Mouse (Mus musculus): ENCODE results near the gene Ndrg3. TPM values are rescaled to one million over a fixed set of nuclear protein-coding genes. Genes with fewer than 3 reads are reported as not detected.

Ndrg3 gene
- polyA plus RNA-seq, 1 experiment from 2014 or later = 44.1 TPM

DNA sequence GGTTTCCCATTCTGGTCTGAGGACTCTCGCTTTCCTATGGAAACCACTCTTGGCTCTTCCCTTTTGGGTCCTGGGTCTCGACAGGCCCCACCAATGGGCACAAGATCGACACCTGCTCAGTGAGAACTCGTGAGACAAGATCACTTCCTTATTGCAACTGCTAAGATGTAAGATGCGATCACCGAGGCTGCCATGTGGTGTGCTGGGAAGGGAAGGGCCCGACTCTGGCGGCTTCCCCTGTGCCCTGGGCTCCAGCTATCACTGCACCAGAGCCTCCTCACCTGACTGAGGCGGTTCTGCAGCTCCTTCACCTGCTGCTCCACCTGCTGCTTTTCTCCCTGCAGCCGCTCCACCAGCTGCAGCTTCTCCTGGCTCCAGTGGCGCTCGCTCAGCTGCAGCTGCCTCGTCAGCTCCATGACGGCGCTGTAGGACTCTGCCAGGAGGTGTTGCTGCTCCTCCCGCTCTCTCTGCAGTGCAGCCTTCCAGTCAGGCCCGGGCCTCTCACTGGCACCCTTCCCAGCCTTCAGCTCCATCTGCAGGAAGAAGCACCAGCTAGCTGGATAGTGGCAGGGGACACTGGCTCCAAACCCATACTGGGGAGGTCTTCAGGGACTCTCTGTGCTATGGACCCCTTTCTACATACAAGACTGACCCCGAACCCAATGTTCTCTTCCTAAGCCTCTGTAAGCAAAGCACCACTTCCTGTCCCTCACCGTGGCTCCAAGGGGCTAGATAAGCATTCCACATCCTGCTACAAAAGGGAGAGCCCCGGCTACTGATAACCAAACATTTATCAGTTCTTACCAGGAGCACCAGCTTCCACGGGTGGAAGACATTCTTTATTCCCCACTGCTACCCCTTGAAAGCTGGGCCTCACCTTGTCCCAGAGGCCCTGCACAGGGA is 35.5 kb upstream of the Ndrg3 start:
- Histone ChIP-seq H3K36me3 (ENCODE audit: control insufficient read depth, insufficient read depth, low read length) (peaks cover 90% of the 10 kb centered on the region), H3K4me1 (ENCODE audit: control insufficient read depth, insufficient read depth, low read length) (no peaks in the 10 kb centered on the region), H3K9me3 (ENCODE audit: control insufficient read depth, low read length) (peaks cover 11% of the 10 kb centered on the region), H3K4me2 (replicated peaks; ENCODE audit: low read depth, low read length) (no peak overlapping the region), H3K9ac (ENCODE audit: low read depth, low read length) (no peak overlapping the region), H3K4me3 (ENCODE audit: low read length) (no peak overlapping the region), H3K27ac (ENCODE audit: low read depth, low read length) (no peak overlapping the region), H3K27me3 (ENCODE audit: control insufficient read depth, insufficient read depth, low read length) (no peaks in the 10 kb centered on the region)
- 89% methylated on average over 21 of the region's 21 CpGs for WGBS
- no peak for ATAC-seq (ENCODE audit: low FRiP score, low TSS enrichment)

DNA sequence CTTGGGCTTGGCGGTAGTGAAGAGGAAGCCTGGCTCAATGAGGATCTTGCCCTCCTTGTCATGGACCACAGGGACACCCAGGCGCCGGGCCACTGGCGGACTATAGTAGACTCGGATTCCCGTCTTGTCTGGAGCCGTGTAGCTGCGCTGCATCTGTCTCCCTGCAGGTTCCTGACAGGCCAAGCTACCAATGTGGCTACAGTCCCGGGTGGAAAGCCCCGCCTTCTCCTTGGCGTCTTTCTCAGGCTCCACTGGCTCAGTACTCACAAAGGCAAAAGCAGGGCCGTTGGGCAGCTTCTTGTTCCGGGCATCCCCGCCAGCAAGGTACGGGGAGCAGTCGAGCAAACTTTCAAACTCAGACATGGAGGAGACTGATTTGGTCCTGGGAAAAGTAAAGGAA is 29.3 kb upstream of the Ndrg3 start:
- H3K36me3 ChIP-seq (ENCODE audit: control insufficient read depth, insufficient read depth, low read length) = peaks cover 96% of the 10 kb centered on the region
- 92% methylated on average over 16 of the region's 16 CpGs for WGBS

DNA sequence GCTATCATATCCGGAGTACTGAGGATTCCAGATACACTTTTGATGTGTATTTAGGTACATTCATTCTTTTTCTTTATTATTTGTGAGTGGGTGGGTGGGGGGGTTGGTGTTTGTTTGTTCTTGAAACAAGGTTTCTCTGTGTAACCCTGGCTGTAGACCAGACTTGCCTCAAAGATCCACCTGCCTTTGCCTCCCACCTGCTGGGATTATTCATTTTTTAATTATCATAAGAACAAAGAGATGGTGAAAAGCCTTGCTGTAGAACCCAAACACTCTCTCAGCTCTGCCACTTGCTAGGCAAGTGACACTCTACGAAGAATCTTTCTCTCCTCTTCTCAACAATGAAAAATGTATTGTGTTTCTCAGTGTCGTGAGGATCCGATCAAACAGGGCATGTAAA is 27.4 kb upstream of the Ndrg3 start:
- Histone ChIP-seq H3K27me3 (ENCODE audit: control insufficient read depth, insufficient read depth, low read length) (no peaks in the 10 kb centered on the region), H3K4me3 (ENCODE audit: low read length) (no peak overlapping the region), H3K27ac (ENCODE audit: low read depth, low read length) (no peak overlapping the region), H3K9ac (ENCODE audit: low read depth, low read length) (no peak overlapping the region), H3K9me3 (ENCODE audit: control insufficient read depth, low read length) (no peaks in the 10 kb centered on the region), H3K36me3 (ENCODE audit: control insufficient read depth, insufficient read depth, low read length) (peaks cover 93% of the 10 kb centered on the region), H3K4me1 (ENCODE audit: control insufficient read depth, insufficient read depth, low read length) (no peaks in the 10 kb centered on the region), H3K4me2 (replicated peaks; ENCODE audit: low read depth, low read length) (no peak overlapping the region)
- ATAC-seq (ENCODE audit: low FRiP score, low TSS enrichment) = no peak
- WGBS = 97% methylated on average over 4 of the region's 4 CpGs

More for the DNA sequence above, 29.3 kb upstream of the Ndrg3 start:
- no peak for ATAC-seq (ENCODE audit: low FRiP score, low TSS enrichment)
- H3K9me3 ChIP-seq (ENCODE audit: control insufficient read depth, low read length) = peaks cover 7% of the 10 kb centered on the region
- no peak overlapping the region for H3K9ac ChIP-seq (ENCODE audit: low read depth, low read length)
- no peaks in the 10 kb centered on the region for H3K27me3 ChIP-seq (ENCODE audit: control insufficient read depth, insufficient read depth, low read length)
- no peaks in the 10 kb centered on the region for H3K4me1 ChIP-seq (ENCODE audit: control insufficient read depth, insufficient read depth, low read length)
- no peak overlapping the region for H3K4me2 ChIP-seq (replicated peaks; ENCODE audit: low read depth, low read length)
- no peak overlapping the region for H3K4me3 ChIP-seq (ENCODE audit: low read length)
- H3K27ac ChIP-seq (ENCODE audit: low read depth, low read length) = no peak overlapping the region

DNA sequence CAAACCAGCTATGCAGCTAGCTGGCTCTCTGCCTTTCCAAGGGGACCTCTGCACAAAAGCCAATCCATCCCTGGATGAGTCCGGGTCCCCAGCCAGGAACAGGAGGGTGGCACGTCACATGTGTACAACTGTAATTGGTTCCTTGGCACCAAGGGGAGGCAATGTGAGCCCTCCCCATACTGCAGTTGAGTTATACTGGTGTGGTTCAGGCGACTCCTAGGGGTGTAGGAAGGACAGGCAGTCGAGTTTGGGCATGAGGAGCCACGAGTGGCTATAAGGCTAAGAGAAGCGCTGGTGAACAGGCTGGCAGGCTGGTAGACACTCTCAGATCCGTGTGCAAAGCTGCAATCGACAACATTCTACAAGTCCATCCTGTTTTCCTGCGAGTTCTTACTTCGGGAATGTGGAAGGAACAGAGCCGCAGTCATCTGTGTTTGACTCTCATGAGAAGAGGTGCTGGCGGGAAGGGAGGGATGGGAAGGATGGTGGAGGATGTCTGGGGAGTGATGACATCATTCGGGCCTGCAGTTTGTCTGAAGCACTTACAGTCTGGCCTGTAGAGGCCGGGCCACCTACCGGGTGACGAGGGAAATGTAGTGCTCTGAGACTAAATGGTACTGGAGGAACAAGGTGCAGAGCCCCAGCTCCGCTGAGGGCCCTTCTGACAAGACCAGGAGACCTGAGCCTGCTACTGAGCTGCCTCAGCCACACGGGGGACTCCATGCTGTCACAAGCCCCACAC is 24.8 kb upstream of the Ndrg3 start:
- WGBS = 84% methylated on average over 18 of the region's 18 CpGs
- Histone ChIP-seq H3K27me3 (ENCODE audit: control insufficient read depth, insufficient read depth, low read length) (no peaks in the 10 kb centered on the region), H3K9me3 (ENCODE audit: control insufficient read depth, low read length) (no peaks in the 10 kb centered on the region), H3K36me3 (ENCODE audit: control insufficient read depth, insufficient read depth, low read length) (peaks cover 68% of the 10 kb centered on the region), H3K4me1 (ENCODE audit: control insufficient read depth, insufficient read depth, low read length) (no peaks in the 10 kb centered on the region), H3K9ac (ENCODE audit: low read depth, low read length) (no peak overlapping the region), H3K4me3 (ENCODE audit: low read length) (no peak overlapping the region), H3K27ac (ENCODE audit: low read depth, low read length) (no peak overlapping the region), H3K4me2 (replicated peaks; ENCODE audit: low read depth, low read length) (no peak overlapping the region)
- ATAC-seq (ENCODE audit: low FRiP score, low TSS enrichment) = no peak; the same call in 1 of the 2 replicates

DNA sequence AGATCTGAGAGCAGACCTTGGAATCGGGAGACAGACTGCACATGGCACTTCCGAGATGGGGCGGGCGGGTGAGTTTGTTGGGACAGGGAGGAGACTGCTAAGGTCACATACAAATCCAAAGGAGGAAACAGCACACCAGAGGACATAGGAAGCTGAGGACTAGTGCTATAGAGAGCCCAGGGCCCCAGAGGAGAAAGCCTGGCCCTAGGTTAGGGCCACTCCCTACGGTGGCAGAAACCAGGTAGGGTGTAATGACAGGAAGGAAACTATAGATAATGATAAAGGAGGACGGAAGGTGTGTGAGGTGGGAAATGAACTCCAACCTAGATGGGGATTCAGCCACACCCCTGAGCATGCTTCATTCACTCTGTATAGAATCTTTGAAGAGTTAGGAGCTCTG is 20.5 kb upstream of the Ndrg3 start:
- WGBS = 84% methylated on average over 6 of the region's 6 CpGs
- Histone ChIP-seq H3K36me3 (ENCODE audit: control insufficient read depth, insufficient read depth, low read length) (peaks cover 27% of the 10 kb centered on the region), H3K9me3 (ENCODE audit: control insufficient read depth, low read length) (no peaks in the 10 kb centered on the region), H3K9ac (ENCODE audit: low read depth, low read length) (no peak overlapping the region), H3K27me3 (ENCODE audit: control insufficient read depth, insufficient read depth, low read length) (no peaks in the 10 kb centered on the region), H3K27ac (ENCODE audit: low read depth, low read length) (no peak overlapping the region), H3K4me2 (replicated peaks; ENCODE audit: low read depth, low read length) (no peak overlapping the region), H3K4me3 (ENCODE audit: low read length) (no peak overlapping the region), H3K4me1 (ENCODE audit: control insufficient read depth, insufficient read depth, low read length) (peaks cover 7% of the 10 kb centered on the region; the same call in 1 of the 2 replicates)
- ATAC-seq (ENCODE audit: low FRiP score, low TSS enrichment) = no peak

DNA sequence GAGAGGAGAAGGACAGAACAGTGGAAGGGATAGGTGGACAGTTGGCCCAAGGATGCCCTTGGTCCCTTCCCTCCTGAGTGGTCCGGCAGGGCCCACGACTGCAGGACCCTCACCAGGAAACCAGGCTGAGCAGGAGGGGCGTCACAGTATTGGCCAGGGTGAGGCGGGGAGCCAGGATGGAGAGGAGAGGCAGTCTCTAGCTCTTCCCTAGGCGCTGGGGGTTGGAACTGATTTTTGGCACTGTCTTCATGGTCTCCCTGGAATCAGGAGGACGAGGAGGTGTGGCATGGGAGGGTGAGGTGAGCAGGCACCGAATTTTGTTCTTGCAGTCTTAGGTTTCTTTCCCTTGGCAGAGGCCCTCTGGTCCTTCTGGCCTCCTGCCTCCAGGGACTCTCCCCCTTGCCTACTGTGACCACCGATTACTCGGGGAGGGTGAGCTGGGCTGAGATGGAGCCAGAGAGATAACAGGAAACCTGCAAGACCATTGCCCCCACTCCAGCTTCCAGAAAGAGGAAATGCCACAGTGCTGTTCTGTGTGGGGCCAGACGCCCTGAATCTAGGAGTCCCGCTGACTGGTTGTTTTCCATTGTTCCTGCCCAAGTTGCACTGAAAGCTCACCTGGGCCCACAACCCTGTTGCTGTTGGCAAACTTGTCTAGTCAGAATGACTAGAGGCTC is 18.9 kb upstream of the Ndrg3 start:
- H3K4me3 ChIP-seq (ENCODE audit: low read length) = no peak overlapping the region
- H3K36me3 ChIP-seq (ENCODE audit: control insufficient read depth, insufficient read depth, low read length) = peaks cover 11% of the 10 kb centered on the region; the same call in 1 of the 2 replicates
- H3K9me3 ChIP-seq (ENCODE audit: control insufficient read depth, low read length) = no peaks in the 10 kb centered on the region
- no peak overlapping the region for H3K9ac ChIP-seq (ENCODE audit: low read depth, low read length)
- no peak for ATAC-seq (ENCODE audit: low FRiP score, low TSS enrichment)
- H3K27ac ChIP-seq (ENCODE audit: low read depth, low read length) = no peak overlapping the region
- H3K4me2 ChIP-seq (replicated peaks; ENCODE audit: low read depth, low read length) = no peak overlapping the region
- WGBS = 49% methylated on average over 11 of the region's 11 CpGs
- H3K27me3 ChIP-seq (ENCODE audit: control insufficient read depth, insufficient read depth, low read length) = no peaks in the 10 kb centered on the region
- H3K4me1 ChIP-seq (ENCODE audit: control insufficient read depth, insufficient read depth, low read length) = peaks cover 10% of the 10 kb centered on the region; the same call in 1 of the 2 replicates

DNA sequence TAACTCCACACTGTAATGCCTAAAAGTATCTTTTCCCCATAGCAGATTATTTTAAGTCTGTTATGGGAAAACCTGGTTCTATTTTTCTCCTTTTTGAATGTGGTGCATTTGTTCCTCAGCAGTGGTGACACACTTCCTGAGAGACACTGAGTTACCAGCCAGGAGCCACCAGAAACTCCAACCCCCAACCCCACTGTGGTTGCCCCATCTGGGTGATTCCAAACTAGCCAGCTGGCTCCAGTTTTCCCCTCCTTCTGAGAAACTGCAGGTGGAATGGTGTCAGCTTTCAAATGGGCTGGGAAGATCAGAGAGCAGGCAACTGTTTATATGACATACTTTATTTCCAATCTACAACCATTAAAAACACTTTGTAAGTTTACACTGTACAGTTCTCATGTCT is 18.3 kb upstream of the Ndrg3 start:
- Histone ChIP-seq H3K9me3 (ENCODE audit: control insufficient read depth, low read length) (no peaks in the 10 kb centered on the region), H3K4me2 (replicated peaks; ENCODE audit: low read depth, low read length) (no peak overlapping the region), H3K36me3 (ENCODE audit: control insufficient read depth, insufficient read depth, low read length) (peaks cover 6% of the 10 kb centered on the region; the same call in 1 of the 2 replicates), H3K27ac (ENCODE audit: low read depth, low read length) (no peak overlapping the region), H3K4me3 (ENCODE audit: low read length) (no peak overlapping the region), H3K9ac (ENCODE audit: low read depth, low read length) (no peak overlapping the region), H3K4me1 (ENCODE audit: control insufficient read depth, insufficient read depth, low read length) (peaks cover 10% of the 10 kb centered on the region; the same call in 1 of the 2 replicates), H3K27me3 (ENCODE audit: control insufficient read depth, insufficient read depth, low read length) (no peaks in the 10 kb centered on the region)
- no peak for ATAC-seq (ENCODE audit: low FRiP score, low TSS enrichment)

DNA sequence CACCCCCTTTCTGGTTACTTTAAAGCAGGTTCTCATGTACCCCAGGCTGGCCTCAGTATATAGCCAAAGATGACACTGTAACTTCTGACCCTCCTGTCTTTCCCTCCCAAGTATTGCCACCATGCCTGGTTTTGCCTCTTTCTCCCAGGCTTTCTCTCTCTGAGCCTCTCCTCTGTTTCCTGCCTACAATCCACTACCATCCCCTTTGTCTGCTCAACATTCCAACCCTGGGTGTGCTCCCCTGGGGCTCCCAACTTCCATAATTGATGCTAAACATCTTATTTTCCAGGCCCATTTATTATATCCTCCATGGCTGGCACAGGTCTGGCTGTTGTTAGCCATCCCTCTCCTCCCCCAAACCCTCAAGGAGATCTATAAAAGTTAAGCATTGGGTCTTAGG is 16.7 kb upstream of the Ndrg3 start:
- Histone ChIP-seq H3K27me3 (ENCODE audit: control insufficient read depth, insufficient read depth, low read length) (no peaks in the 10 kb centered on the region), H3K9me3 (ENCODE audit: control insufficient read depth, low read length) (no peaks in the 10 kb centered on the region), H3K4me2 (replicated peaks; ENCODE audit: low read depth, low read length) (no peak overlapping the region), H3K27ac (ENCODE audit: low read depth, low read length) (no peak overlapping the region), H3K9ac (ENCODE audit: low read depth, low read length) (no peak overlapping the region), H3K4me3 (ENCODE audit: low read length) (no peak overlapping the region), H3K36me3 (ENCODE audit: control insufficient read depth, insufficient read depth, low read length) (peaks cover 12% of the 10 kb centered on the region; the same call in 1 of the 2 replicates), H3K4me1 (ENCODE audit: control insufficient read depth, insufficient read depth, low read length) (peaks cover 10% of the 10 kb centered on the region; the same call in 1 of the 2 replicates)
- no peak for ATAC-seq (ENCODE audit: low FRiP score, low TSS enrichment)

Data from kidney, embryonic 14.5 days (tissue).